Comparison of ENCODE assay signal across 28 mouse cellular contexts in genomic region chr2:148743846-148744407, GRCm38 (mm10). TPM values are rescaled to one million over a fixed set of nuclear protein-coding genes. Genes with fewer than 3 reads are reported as not detected.
DNase-seq lines count a peak whose midpoint lies in the region; ATAC-seq and TF ChIP-seq lines count a peak whose summit lies in the region.
"Had no signal": no experiment of that assay in that cellular context is flagged by ENCODE, and none has a peak within 500 bp of the region (broad histone marks: within the 10 kb centered on the region; RNA-seq: fewer than 3 reads in every experiment).

No protein-coding gene starts in this region.

- DNase-seq in cerebellum, adult 9-11 months = peak; percentile 46
- DNase-seq in cerebellum, adult 11 months = no peak
- DNase-seq in kidney, adult 2 months = peak; percentile 61
- DNase-seq in kidney, postnatal 4 days = no peak
- DNase-seq in 416B (ENCODE audit: low read depth) = peak; percentile 7
- peak; percentile 38 to 52 for DNase-seq in cerebellum, postnatal 14 days
- no peak for DNase-seq in hindbrain, postnatal 0 days (ENCODE audit: low spot score)
- DNase-seq in urinary bladder, adult 2 months (ENCODE audit: low spot score) = no peak
- DNase-seq: heart, postnatal 10 days; liver; liver, postnatal 0 days; lung, postnatal 14 days; right cerebral cortex, postnatal 25 days had no signal

- no peaks in the 10 kb centered on the region for H3K27me3 ChIP-seq in kidney, adult 2 months (replicated peaks; ENCODE audit: control insufficient read depth, insufficient read depth, low read length)
- H3K27me3 ChIP-seq in hindbrain, postnatal 0 days (ENCODE audit: insufficient read depth, low read length) = no peaks in the 10 kb centered on the region

- no peaks in the 10 kb centered on the region for H3K9me3 ChIP-seq in hindbrain, postnatal 0 days (ENCODE audit: low read length)

- no peak overlapping the region for H3K4me2 ChIP-seq in hindbrain, postnatal 0 days (ENCODE audit: low read depth, low read length)
- H3K4me2 ChIP-seq: hindbrain, embryonic 14.5 days had no signal

- no peak overlapping the region for H3K9ac ChIP-seq in hindbrain, postnatal 0 days (replicated peaks; ENCODE audit: low read length)
- H3K9ac ChIP-seq: forebrain, postnatal 0 days; hindbrain, embryonic 14.5 days; liver, postnatal 0 days had no signal

- no peak for TF ChIP-seq CTCF in kidney, adult 2 months (conservative IDR thresholded peaks at IDR 0.05; ENCODE audit: insufficient read depth, insufficient read length, low read depth, low read length)
- TF ChIP-seq CTCF in hindbrain, postnatal 0 days (IDR thresholded peaks at IDR 0.05; ENCODE audit: low read depth) = no peak

- 0 out of 2 replicates have a peak, but pooled peaks cover 3% of the 10 kb centered on the region for H3K4me1 ChIP-seq in kidney, adult 2 months (ENCODE audit: control insufficient read depth, insufficient read depth, low read length)
- H3K4me1 ChIP-seq in hindbrain, postnatal 0 days (ENCODE audit: insufficient read depth, low read length) = no peaks in the 10 kb centered on the region

- TF ChIP-seq POLR2A in kidney, adult 2 months (IDR thresholded peaks at IDR 0.05; ENCODE audit: low read depth, low read length) = no peak

- H3K27ac ChIP-seq in kidney, adult 2 months (ENCODE audit: insufficient read depth, low read depth, low read length) = no peak overlapping the region
- no peak overlapping the region for H3K27ac ChIP-seq in hindbrain, postnatal 0 days
- H3K27ac ChIP-seq: hindbrain, embryonic 14.5 days; kidney, postnatal 0 days had no signal

- no peaks in the 10 kb centered on the region for H3K36me3 ChIP-seq in kidney, adult 2 months (ENCODE audit: control insufficient read depth, insufficient read depth, low read length)
- no peaks in the 10 kb centered on the region for H3K36me3 ChIP-seq in hindbrain, postnatal 0 days (ENCODE audit: insufficient read depth, low read length)

- H3K4me3 ChIP-seq in kidney, adult 2 months (ENCODE audit: insufficient read depth, low read depth, low read length) = no peak overlapping the region
- no peak overlapping the region for H3K4me3 ChIP-seq in hindbrain, postnatal 0 days (ENCODE audit: low read length)
- H3K4me3 ChIP-seq: erythroblast, embryonic 14.5 days; megakaryocyte, embryonic 14.5 days had no signal

- no peak for ATAC-seq in hindbrain, postnatal 0 days
- ATAC-seq: liver, postnatal 0 days had no signal

- WGBS in kidney, adult 2 months = 40% methylated on average over 3 of the region's 3 CpGs
- 80% methylated on average over 3 of the region's 3 CpGs for WGBS in hindbrain, postnatal 0 days

RNA-seq across cellular contexts. Expression of gene Cstl1, which starts 6.2 kb away (rescaled TPM):
- not detected in 2 replicates for polyA plus RNA-seq in kidney, adult 2 months (2012; rRNA removed)
- not detected in 2 replicates for total RNA-seq in hindbrain, postnatal 0 days (2014; rRNA removed)
- polyA plus RNA-seq in hindbrain, postnatal 0 days (2015; fragmentation: Nextera tagmentation; extraction: Ambion mirVana) = not detected in 2 replicates
- polyA plus RNA-seq in urinary bladder, adult 2 months (2012; rRNA removed) = not detected in 2 replicates
- total RNA-seq: common myeloid progenitor, adult 5-6 weeks; forebrain, postnatal 0 days; gastrocnemius, postnatal 10 days; heart, postnatal 10 days; left cerebral cortex, postnatal 14 days had no signal
- polyA plus RNA-seq: brain, embryonic 14.5 days; embryonic facial prominence, embryonic 11.5 days; erythroblast, embryonic 14.5 days; forebrain, postnatal 0 days; hindbrain, embryonic 14.5 days; kidney, postnatal 0 days; liver, postnatal 0 days; neural tube, embryonic 14.5 days; stomach, embryonic 16.5 days; thymus, postnatal 0 days had no signal

RNA-seq across cellular contexts. Expression of gene Napb, which starts 11.7 kb away (rescaled TPM):
- 0.99 and 1.5 TPM in 2 replicates for polyA plus RNA-seq in kidney, adult 2 months (2012; rRNA removed)
- total RNA-seq in hindbrain, postnatal 0 days (2014; rRNA removed) = 115 and 125 TPM in 2 replicates
- 81.5 and 99.2 TPM in 2 replicates for polyA plus RNA-seq in hindbrain, postnatal 0 days (2015; fragmentation: Nextera tagmentation; extraction: Ambion mirVana)
- 3.5 and 4.0 TPM in 2 replicates for polyA plus RNA-seq in urinary bladder, adult 2 months (2012; rRNA removed)
- polyA plus RNA-seq: erythroblast, embryonic 14.5 days had no signal

RNA-seq across cellular contexts. Expression of gene Cst11, which starts 27.4 kb away (rescaled TPM):
- not detected in 2 replicates for polyA plus RNA-seq in kidney, adult 2 months (2012; rRNA removed)
- total RNA-seq in hindbrain, postnatal 0 days (2014; rRNA removed) = not detected in 2 replicates
- not detected in 2 replicates for polyA plus RNA-seq in hindbrain, postnatal 0 days (2015; fragmentation: Nextera tagmentation; extraction: Ambion mirVana)
- polyA plus RNA-seq in urinary bladder, adult 2 months (2012; rRNA removed) = not detected in 2 replicates
- total RNA-seq: adrenal gland, adult 18-20 months; common myeloid progenitor, adult 5-6 weeks; forebrain, postnatal 0 days; gastrocnemius, postnatal 10 days; heart, postnatal 10 days; layer of hippocampus, postnatal 25 days; left cerebral cortex, postnatal 14 days had no signal
- polyA plus RNA-seq: embryonic facial prominence, embryonic 11.5 days; erythroblast, embryonic 14.5 days; forebrain, postnatal 0 days; hindbrain, embryonic 14.5 days; kidney, postnatal 0 days; liver, postnatal 0 days; neural tube, embryonic 14.5 days; stomach, embryonic 16.5 days; thymus, postnatal 0 days had no signal

RNA-seq across cellular contexts. Expression of gene 8030411F24Rik, which starts 37.9 kb away (rescaled TPM):
- not detected in 2 replicates for polyA plus RNA-seq in kidney, adult 2 months (2012; rRNA removed)
- total RNA-seq in hindbrain, postnatal 0 days (2014; rRNA removed) = not detected in 2 replicates
- polyA plus RNA-seq in hindbrain, postnatal 0 days (2015; fragmentation: Nextera tagmentation; extraction: Ambion mirVana) = not detected in 2 replicates
- not detected in 2 replicates for polyA plus RNA-seq in urinary bladder, adult 2 months (2012; rRNA removed)
- total RNA-seq: adrenal gland, adult 18-20 months; common myeloid progenitor, adult 5-6 weeks; forebrain, postnatal 0 days; gastrocnemius, postnatal 10 days; heart, postnatal 10 days; layer of hippocampus, postnatal 25 days; left cerebral cortex, postnatal 14 days had no signal
- polyA plus RNA-seq: brain, embryonic 14.5 days; embryonic facial prominence, embryonic 11.5 days; erythroblast, embryonic 14.5 days; forebrain, postnatal 0 days; hindbrain, embryonic 14.5 days; kidney, postnatal 0 days; liver, postnatal 0 days; neural tube, embryonic 14.5 days; stomach, embryonic 16.5 days; thymus, postnatal 0 days had no signal

RNA-seq across cellular contexts. Expression of gene Cst12, which starts 45.2 kb away (rescaled TPM):
- 0.17 TPM in 1 of 2 replicates, not detected in the other for polyA plus RNA-seq in kidney, adult 2 months (2012; rRNA removed)
- not detected in 2 replicates for total RNA-seq in hindbrain, postnatal 0 days (2014; rRNA removed)
- polyA plus RNA-seq in hindbrain, postnatal 0 days (2015; fragmentation: Nextera tagmentation; extraction: Ambion mirVana) = not detected in 2 replicates
- polyA plus RNA-seq in urinary bladder, adult 2 months (2012; rRNA removed) = not detected in 2 replicates
- total RNA-seq: adrenal gland, adult 18-20 months; common myeloid progenitor, adult 5-6 weeks; forebrain, postnatal 0 days; gastrocnemius, postnatal 10 days had no signal
- polyA plus RNA-seq: brain, embryonic 14.5 days; embryonic facial prominence, embryonic 11.5 days; erythroblast, embryonic 14.5 days; forebrain, postnatal 0 days; hindbrain, embryonic 14.5 days; kidney, postnatal 0 days; liver, postnatal 0 days; neural tube, embryonic 14.5 days; stomach, embryonic 16.5 days had no signal

Comparison
In these comparisons a context has a peak if more than half of its experiments do, and no peak if none do; other contexts are left out.
1. DNase-seq: peak in cerebellum, adult 9-11 months (single experiment), kidney, adult 2 months (single experiment), 416B (single experiment) and cerebellum, postnatal 14 days (2 of 2); none in cerebellum, adult 11 months (single experiment), kidney, postnatal 4 days (0 of 2), hindbrain, postnatal 0 days (single experiment) and urinary bladder, adult 2 months (single experiment).
2. RNA of gene Napb, which starts 11.7 kb away (polyA plus RNA-seq): 81.5 to 99.2 TPM in hindbrain, postnatal 0 days; 3.5 to 4.0 TPM in urinary bladder, adult 2 months and 0.99 to 1.5 TPM in kidney, adult 2 months; every median in the first group is over 10 times any median in the second.